Mouse (Mus musculus) mature B cell (primary cell): ENCODE results near the gene Filip1l.

Experiments
- in situ Hi-C: fragments of 300-500 bp; cut with MboI; formaldehyde crosslinking; loops from 2 replicates; pipeline ENCODE4 v1.14.3; 2019

The Filip1l gene

DNA sequence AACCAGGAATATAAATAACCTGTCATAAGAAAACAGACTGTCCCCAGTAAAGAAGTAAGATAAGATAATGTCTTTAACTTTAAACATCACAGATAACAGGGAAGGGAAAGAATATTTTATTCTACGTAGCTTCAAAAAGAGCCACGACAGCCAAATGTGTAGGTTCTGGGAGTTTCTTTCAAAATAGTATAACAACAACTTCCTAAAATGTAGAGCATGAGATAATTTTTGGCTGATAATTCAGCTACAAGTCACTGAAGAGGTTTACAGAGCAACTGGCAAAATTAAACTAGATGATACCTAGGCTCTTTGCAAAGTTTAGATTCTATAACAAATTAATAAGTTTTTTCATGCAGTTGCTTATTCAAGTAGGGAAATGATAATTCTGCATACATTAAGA lies 130.6 kb downstream of the Filip1l start:
- in situ Hi-C loops, result no loop called here

DNA sequence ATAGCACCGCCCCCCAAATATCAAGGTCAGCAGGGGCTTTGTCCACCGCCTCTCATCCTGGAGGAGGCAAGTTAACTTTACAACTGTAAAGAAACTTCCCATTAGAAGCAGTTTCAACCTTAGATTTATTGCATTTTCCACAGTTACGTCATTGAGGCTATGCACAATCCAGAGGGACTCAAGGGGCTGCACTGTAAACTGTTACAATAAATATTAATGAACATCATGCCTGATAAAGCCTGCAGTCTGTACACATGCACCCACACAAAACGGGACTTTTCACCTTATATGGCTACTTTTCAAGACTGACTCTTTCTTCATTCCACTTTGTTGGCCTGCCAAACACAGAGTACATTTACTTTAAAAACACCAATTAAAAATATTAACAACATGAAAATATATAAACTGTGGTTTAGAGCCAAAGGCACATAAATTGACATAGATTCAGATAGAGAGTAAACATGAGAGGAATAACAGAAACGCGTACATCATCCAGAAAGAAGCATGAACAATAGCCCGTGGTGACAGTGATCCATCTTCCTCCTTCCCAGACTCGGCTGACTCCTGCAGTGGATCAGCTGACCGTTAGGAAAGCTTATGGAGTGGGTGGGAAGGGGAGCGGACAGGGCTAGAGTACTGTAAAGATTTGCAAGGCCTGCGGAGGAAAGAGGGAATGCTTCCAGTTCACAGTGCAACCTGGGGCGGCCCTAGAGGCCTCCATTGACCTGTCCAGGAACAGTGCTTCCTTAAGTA lies 131.3 kb downstream of the Filip1l start:
- in situ Hi-C loops, result no loop called here

DNA sequence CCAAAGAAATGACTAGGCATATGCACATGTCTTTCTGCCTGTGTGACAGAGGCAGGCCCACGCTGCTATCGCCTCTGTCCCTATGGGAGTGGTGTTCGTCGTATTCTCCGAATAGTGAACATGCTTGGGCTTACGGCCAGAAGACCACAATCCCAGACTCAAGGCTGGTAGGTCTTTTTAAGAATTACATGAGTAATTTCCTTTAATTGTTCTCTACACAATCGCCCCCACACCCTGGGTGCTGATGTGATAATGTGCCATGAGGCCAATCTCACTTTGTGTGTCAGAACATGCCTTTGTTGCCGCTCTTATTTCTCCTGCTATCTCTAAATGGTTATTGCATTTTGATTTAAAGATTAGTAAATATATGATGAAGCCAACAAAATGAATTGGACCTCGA lies 132.4 kb downstream of the Filip1l start:
- in situ Hi-C loops, result no loop called here

DNA sequence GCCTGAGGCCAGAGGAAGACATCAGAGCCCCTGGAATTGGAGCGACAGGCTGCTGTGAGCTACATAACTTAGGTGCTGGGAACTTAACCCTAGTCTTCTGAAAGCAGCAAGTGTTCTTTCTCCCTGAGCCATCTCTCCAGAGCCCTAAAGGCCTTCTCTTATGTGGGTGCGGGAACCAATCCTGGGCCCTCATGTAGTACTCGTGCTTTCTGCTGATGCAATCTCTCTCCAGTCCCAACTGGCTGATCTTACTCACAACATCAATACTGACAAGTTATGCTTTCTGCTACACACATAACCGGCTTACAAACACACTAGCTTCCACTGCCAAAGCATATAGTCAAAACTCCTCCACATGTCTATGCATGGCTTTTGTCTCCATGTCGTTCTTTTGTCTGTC lies 133.4 kb downstream of the Filip1l start:
- in situ Hi-C loops, result no loop called here

DNA sequence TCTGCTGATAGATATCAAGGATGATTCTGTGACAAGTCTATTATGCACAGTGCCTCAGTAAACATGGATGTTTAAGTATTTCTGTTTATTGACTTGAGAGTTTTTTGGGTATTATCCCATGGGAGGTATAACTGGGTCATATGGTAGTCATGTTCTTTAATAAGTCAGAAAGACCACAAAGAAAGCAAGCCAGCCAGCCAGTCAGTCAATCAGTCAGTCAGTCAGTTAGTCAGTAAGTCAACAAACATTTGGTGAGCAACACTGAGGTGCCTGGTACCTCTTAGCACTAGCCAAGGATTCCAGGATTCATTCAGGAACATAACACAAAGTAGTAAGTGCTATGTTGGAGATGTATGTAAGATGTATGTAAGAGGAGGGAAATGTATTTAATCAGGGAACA lies 135.8 kb downstream of the Filip1l start:
- in situ Hi-C loops, result no loop called here

DNA sequence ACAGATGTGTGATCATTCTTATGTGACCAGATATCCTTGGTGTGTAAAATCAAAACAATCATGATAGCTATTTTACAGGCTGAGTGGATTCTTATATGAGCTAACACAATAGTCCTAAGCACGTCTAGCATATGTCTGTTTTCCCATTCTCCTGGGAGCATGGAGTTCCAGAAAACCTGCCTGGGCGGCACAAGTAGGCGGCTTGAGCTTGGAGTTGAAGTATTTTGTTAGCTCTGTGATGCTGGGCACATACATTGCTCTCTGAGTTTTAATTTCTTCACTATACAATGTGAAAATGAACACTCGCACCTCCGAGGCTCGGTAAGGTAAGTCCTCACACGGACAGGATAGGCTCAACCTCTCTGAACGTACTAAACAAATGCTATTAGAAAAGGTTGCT lies 137.8 kb downstream of the Filip1l start:
- in situ Hi-C loops, result no loop called here

DNA sequence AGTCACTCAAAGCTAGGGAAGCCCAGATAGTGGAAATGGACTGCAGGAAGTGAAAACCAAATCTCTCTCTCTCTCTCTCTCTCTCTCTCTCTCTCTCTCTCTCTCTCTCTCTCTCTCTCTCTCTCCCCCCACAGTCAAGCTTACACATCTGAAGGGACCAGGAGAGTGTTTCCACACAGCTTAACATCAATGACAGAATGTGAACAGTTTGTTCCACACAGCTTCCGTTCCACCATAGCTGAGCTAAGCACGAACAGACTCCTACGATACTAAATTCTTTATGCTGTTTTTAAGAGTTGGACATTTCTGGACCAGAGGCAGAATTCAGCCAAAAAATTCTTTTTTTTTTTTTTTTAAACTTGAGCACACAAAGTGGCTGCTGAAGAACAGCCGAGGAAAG lies 139.0 kb downstream of the Filip1l start:
- in situ Hi-C loops, result no loop called here

DNA sequence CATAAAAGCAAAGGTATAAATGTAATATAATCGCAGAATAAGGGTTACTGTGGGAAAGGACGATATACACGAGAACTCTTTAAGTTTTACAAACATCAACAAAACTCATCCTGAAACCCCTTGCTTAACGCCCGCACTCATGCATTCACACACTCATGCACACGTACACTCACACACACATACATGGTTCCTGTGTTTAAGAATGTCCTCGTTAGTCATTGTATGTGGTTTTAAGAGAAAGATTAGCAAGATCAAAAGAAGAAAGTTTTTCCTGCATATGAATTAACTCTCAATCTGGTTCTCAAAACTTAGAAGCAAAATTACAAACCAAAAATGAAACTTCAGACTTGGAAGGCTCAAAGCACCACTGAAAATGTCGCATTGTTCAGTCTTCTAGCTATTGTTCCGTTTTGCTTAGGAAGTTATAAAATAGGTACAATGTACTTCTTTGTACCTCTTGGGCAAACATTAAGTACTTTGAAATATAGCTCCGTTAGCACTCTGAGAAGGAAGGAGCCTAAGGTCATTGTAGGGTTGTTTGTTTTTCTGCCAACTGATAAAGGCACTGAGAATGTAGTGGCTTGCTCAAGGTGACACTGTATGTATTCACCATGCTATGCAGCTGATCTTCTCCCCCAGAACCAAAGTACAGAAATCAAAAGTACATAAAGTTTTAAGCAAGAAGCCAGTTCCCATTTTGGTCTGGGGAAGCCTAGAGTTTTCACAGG lies 142.7 kb downstream of the Filip1l start:
- in situ Hi-C loops, result no loop called here

DNA sequence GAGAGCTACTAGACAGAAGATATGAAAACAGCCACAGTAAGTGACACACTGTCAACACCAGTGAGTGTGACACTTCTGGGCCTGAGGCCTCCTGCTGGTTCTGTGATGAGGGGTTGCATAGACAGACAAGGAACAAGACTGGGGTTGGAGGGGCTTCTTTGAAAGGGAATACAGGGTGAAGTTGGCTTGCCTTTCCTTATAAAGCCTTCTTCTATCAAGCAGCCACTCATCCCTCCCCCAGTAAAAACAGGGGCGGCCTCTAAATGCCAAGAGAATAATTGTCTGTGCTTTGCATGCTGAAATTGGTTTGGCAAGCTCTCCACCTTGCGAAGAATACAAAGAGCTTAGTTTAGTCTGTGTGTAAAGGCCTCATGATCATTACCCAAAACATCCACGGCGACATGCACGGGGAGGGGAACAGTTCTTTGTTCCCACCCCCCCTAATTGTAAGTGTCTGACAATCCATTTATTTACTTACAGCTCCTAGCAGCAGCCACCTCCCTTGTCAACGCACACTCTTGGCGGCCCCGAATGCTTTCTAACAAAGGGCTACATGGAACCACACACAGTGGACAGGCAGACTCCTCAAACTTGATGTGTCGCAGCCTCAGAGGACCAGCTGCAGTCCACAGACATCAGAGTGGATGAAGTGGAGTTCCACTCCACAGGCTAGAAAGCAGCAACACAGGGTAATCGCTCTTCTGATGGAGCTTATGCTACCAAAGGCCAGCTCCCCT lies 143.7 kb downstream of the Filip1l start:
- in situ Hi-C loops, result no loop called here

DNA sequence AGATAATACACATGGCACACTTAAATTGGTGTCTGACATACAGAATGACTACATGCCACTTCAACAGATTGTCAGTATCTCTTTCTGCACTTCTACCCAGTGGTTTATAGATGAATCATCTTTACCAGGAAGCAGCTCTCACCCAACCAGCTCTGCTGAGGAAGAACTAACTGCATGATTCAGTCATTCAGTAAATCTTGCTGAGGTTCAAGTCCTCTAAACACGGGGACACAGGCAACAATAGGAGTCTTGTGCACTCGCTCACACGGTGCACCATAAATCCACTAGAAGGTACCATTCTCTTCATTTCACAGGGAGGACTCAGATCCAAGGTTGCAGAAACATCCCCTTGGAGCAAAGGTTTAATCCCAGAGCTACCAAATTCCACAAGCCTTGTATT lies 148.0 kb downstream of the Filip1l start:
- in situ Hi-C loops, result no loop called here

DNA sequence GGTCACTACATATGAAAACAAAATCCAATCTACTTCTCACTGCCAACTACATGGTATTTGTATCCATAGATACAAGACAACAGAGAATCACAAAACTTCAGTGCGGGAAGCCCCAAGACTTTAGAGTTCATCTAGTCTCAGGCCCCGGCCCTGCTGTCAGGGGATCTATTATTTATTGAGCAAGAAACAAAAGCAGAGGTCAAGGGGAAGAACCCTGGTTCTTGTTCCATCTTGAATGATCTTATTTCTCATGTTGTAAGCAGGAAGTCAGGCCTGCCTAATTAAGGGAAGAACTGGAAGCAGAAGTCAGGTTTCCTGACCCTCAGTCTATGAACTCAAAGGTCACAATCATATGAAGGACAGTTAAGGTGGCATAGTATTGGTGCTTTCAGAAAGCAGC lies 149.3 kb downstream of the Filip1l start:
- in situ Hi-C loops, result no loop called here

DNA sequence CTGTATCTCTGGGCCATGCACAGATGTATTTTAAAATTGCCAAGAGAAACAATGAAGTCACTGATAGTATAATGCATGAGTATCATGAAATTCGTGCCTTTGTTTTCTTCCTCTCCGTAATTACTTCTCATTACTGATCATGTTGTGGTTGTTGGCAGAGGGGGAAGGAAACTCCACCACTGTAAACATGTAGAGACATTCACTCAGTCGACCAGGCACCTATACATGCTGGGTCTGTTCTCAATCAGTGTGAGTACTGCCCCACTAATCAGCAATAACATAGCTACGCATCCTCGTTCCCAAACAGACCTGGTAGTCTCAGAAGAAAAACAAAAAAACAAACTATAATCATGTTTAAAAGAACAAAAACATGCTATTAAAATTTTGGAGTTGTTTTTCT lies 149.9 kb downstream of the Filip1l start:
- in situ Hi-C loops, result no loop called here

DNA sequence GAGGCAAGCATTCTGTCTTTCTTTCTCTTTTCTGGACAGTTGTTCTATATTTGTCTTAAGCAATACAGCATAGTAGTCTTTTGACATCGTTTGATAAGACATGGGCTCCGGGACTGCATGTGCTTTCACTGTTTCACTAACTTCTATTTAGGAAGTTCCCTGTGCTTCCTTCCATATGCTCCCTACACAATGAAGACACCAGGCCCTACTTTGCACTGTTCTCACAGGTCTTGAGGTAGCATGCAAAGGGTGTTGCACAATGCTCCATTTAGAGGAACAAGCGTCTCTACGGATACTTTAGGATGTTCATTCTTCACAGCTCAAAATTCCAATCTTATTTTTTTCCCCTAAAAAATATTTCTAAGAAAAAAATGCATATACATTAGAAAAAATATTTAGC lies 151.8 kb downstream of the Filip1l start:
- in situ Hi-C loops, result no loop called here

DNA sequence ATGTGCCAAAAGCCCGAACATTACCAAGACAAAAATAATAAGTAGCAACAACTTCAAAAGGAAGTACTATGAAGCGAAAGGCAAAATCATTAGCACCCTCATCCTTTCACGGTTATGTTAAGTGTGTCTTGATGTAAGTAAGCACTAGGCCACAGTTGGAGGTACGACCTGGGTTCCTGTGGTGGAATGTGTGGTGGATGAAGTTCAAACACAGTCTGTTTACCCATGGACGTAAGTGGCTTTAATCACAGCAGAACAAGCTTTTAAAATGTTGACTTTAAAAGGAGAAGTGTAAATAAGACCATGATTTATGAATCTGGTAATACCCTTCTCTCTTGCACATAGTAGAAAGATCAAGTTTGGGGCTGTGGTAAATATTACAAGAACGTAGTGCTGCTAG lies 153.2 kb downstream of the Filip1l start:
- in situ Hi-C loops, result no loop called here

DNA sequence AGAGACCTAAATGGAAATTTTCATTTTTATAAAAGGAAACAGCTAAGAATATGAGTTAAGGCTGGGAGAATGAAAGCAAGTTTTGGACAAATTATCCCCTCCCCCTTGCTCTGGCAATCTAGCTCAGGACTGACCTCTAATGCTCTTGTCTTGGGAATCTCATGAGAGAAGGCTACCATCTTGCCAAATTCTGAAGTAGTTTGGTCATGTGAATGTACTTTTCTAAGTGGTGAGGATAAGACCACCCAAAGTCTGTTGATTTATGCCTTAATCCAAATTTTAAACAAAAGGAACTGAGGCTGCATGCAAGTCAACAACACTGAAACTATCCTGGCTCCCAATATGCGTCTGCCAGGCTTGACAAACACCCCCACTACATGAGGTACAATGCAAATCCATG lies 155.5 kb downstream of the Filip1l start:
- in situ Hi-C loops, result no loop called here

DNA sequence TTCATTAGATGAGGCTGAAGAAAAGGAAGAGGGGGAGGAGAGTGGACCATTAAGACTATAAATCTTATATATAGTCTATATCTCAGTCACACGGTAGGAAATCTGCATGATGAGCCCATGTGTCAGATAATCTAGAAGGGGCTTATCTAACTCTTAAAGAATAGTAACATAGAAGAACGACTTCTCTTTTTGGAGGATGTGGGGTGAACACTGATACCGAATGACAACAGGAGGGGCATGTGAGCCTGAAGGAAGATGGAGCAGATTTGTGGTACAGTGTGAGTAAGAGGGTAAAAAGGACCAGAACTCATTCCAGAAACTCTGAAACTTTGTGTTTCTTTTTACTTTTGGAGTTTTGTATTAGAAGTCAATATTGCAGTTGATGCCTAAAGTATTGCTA lies 156.2 kb downstream of the Filip1l start:
- in situ Hi-C loops, result no loop called here

DNA sequence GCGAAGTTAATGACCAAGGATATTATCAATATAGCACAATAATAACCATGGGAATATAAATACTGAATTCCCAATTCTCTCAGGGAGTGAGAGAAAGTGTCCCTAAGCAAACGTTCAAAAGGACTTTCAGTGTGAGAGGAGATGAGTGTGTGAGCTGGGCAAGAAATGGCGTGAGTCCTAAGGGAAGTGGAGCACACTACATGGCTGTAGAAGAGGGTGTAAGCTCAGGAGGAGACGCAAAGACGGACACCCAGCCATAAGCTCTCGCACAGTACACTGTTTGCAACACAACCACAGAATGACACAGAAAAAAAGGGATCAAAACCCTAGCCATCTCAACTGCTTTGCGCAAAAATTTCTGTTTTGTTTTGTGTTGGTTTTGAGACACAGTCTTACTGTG lies 160.7 kb downstream of the Filip1l start:
- in situ Hi-C loops, result no loop called here

DNA sequence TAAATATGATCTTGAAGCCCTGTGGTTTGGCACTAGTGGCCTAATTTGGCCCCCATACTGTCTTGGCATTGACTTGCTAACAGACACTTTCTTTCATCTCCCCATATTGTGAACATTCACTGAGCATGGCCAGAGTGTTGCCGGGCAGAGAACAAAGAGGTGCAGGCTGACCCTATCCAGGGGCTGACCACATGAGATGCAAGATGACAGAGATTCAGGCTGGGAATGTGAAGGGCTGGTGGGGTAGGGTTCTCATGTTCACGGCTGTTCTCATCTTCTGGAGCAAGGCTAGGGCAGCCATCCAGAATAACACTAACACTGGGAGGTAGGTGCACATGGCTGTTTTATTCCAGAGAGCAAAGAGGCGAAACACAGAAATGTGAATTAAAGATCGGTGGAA lies 161.5 kb downstream of the Filip1l start:
- in situ Hi-C loops, result no loop called here

DNA sequence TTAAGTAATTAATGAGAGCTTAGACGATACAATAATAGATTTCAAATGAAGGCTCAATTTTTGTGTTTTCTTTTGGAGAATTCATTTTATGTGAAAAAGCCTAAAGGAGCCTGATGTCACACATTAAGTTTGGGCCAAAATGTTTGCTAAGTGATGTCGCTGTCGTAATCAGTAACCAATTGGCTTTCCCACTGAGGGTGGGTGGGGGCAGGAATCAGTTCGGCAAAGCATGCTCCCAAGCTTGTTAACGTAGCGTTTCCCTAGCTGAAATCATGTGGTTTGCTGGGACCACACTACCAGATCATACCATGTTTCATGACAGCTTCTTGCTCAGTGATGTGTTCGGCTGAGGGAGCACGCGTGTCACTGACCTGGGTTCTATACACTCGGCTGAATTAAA lies 162.7 kb downstream of the Filip1l start:
- in situ Hi-C loops, result no loop called here

DNA sequence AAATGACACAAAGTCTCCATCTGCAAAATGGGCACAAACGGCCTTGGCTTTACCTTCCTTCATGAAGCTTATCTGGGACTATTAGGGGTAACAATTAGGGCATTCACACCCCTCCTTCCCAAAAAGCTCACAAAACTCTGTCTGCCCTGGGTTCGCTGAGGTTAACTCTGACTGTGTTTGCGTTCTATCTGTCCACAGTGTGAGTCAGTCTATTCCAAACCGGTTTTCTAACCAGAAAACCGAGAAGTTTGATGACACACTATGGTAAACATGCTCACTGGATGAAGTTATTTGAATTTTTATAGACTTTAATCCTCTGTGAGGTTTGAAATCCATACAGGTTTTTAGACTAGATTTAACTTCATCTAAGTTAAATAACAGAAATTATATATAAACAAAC lies 172.2 kb downstream of the Filip1l start:
- in situ Hi-C loops, result no loop called here

DNA sequence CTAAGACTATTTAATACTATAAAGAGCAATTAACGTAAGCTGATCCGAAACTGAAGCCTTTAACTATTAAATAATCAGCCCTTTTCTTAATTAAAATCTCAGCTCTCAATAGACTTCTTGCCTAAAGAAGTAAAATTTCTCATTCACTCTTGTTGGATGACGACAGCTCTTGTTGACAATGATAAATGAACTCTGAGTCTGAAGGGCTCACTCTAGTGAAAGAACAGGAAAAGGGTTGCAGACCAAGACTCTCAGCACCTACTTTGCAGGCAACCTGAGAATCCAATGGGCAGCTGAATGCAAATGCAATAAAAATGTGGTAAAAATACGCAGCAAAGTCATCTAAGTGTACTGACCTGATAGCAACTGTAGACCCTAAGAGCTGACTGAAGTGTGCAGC lies 172.6 kb downstream of the Filip1l start:
- in situ Hi-C loops, result no loop called here

DNA sequence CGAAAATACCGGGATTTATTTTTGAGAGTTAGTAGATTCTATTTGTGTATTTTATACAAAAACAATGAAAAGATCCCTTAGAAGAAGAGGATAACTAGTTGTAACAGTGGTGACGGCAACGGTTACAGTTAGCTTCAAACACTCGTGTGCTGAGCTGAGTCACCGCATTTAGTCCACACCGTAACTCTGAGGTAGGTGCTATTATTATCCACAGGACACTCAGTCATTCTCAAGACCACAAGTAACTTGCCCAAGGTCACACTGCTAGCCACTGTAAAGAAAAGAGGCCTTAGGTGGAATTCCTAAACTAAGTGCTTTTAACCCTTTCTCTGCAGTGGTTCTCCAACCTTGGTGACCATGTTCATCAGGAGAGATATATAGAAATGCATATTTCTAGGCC lies 174.0 kb downstream of the Filip1l start:
- in situ Hi-C loops, result no loop called here

DNA sequence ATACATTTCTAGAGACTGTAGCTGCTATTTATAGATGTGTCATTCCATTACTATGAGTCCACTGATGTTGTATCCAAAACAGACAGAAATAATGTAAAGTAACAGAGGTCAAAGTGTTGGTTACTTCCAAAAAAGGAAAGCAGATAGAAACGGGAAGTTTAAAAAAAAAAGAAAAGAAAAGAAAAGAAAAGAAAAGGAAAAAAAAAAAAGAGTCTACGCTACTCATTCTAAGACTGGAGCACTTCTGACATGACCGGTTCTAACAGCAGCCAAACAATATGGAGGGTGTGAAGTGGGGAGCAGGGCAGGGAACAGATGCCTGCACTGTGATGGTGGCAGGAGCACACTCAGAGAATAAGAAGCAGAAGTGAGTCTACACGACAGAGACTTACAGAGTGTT lies 175.6 kb downstream of the Filip1l start:
- in situ Hi-C loops, result no loop called here
